Mouse (Mus musculus) heart, postnatal 0 days (tissue): ENCODE data around the gene Arid3a. TPM values are rescaled to one million over a fixed set of nuclear protein-coding genes. Genes with fewer than 3 reads are reported as not detected.

Source experiments
- ATAC-seq: fragments of 200-750 bp; cut with Nextera tagmentation; 2 replicates; pipeline ENCODE4 v1.8.0; 2017; ENCODE audit warnings: low read depth, moderate number of reproducible peaks, moderate library complexity; ENCODE audit not compliant: insufficient read depth
- DNase-seq: peaks from one replicate; pipeline ENCODE4 v3.0.0-alpha.2; 2016; ENCODE audit warnings: low spot score
- H3K27ac ChIP-seq: fragments of 300-500 bp; sonication (generic); 2 replicates; pipeline ENCODE4 v1.5.1; 2014; ENCODE audit warnings: low read depth, mild to moderate bottlenecking
- H3K27me3 ChIP-seq: fragments of 300-500 bp; sonication (generic); 2 replicates; pipeline ENCODE4 v1.6.1; 2014; ENCODE audit warnings: low read length, mixed read lengths; ENCODE audit not compliant: control insufficient read depth, insufficient read depth
- H3K36me3 ChIP-seq: fragments of 300-500 bp; sonication (generic); replicated peaks from 2 replicates; pipeline ENCODE4 v1.6.1; 2014; ENCODE audit warnings: low read length, mixed read lengths; ENCODE audit not compliant: control insufficient read depth, insufficient read depth
- H3K4me1 ChIP-seq: fragments of 300-500 bp; sonication (generic); 2 replicates; pipeline ENCODE4 v1.6.1; 2014; ENCODE audit warnings: antibody characterized with exemption; ENCODE audit not compliant: control insufficient read depth, insufficient read depth
- H3K4me2 ChIP-seq: fragments of 300-500 bp; sonication (generic); 2 replicates; pipeline ENCODE4 v1.6.1; 2014; ENCODE audit warnings: low read depth, mild to moderate bottlenecking, low read length, moderate library complexity
- H3K4me3 ChIP-seq: fragments of 300-500 bp; sonication (generic); 2 replicates; pipeline ENCODE4 v1.5.1; 2014; ENCODE audit warnings: low read depth, low read length
- H3K9ac ChIP-seq: fragments of 300-500 bp; sonication (generic); replicated peaks from 2 replicates; pipeline ENCODE4 v1.6.1; 2014; ENCODE audit warnings: low read depth, low read length, mixed read lengths
- H3K9me3 ChIP-seq: fragments of 300-500 bp; sonication (generic); replicated peaks from 2 replicates; pipeline ENCODE4 v1.6.1; 2016; ENCODE audit warnings: low read length; ENCODE audit not compliant: control insufficient read depth
- CTCF ChIP-seq: IDR thresholded peaks from 2 replicates; pipeline ENCODE4 v1.5.1; 2016; ENCODE audit warnings: antibody characterized with exemption, control low read depth, low read depth
- EP300 ChIP-seq: IDR thresholded peaks from 2 replicates; pipeline ENCODE4 v1.6.1; 2016; ENCODE audit warnings: antibody characterized with exemption, low read depth
- WGBS: fragments of 180-500 bp; shearing (Covaris S2); extraction: QIAGEN DNeasy Blood & Tissue Kit; methylation state at CpG from one replicate; pipeline ENCODE4 v1.1.7; 2014; 5-methylcytosine and 5-hydroxymethylcytosine counted together
- polyA plus RNA-seq: library from polyadenylated mRNA; unstranded; fragments of >200 nt; fragmentation: Nextera tagmentation; extraction: Ambion mirVana; gene quantifications from 2 replicates; pipeline ENCODE4 v1.2.1, GENCODE M21; 2015
- total RNA-seq: library from RNA; depleted of rRNA; stranded (reverse); fragments of >200 nt; gene quantifications from 2 replicates; pipeline ENCODE4 v1.2.3, GENCODE M21; 2014; ENCODE audit warnings: low replicate concordance; rRNA removed

Gene Arid3a
- total RNA-seq, result 5.3 and 5.6 TPM in 2 replicates
- polyA plus RNA-seq, result 0.65 and 0.77 TPM in 2 replicates

GRCm38 (mm10) chr10:79926491-79927323 is at the start of gene Arid3a:
Arid3a (plus strand) TSS chr10:79927043.
- Histone ChIP-seq H3K4me3 (peak within 1 kb of the TSS; percentile 88), H3K9me3 (no peaks in the 10 kb centered on the region), H3K36me3 (0 out of 2 replicates have a peak, but pooled peaks cover 7% of the 10 kb centered on the region), H3K27me3 (peaks cover 17% of the 10 kb centered on the region), H3K9ac (peak within 1 kb of the TSS; percentile 86), H3K4me2 (peak within 1 kb of the TSS; percentile 95), H3K4me1 (peaks cover 19% of the 10 kb centered on the region; the same call in 1 of the 2 replicates), H3K27ac (peak within 1 kb of the TSS; percentile 86)
- WGBS, result under 1% methylated on average over 63 of the region's 63 CpGs
- peak; percentile 89 for DNase-seq
- ATAC-seq, result peak; percentile 77
- TF ChIP-seq EP300 (no peak), CTCF (no peak)

- ATAC-seq (no peak), DNase-seq (no peak)
- H3K36me3 ChIP-seq, result no peaks in the 10 kb centered on the region
- H3K4me1 ChIP-seq, result 0 out of 2 replicates have a peak, but pooled peaks cover 5% of the 10 kb centered on the region
- no peak overlapping the region for H3K9ac ChIP-seq
- H3K9me3 ChIP-seq, result no peaks in the 10 kb centered on the region
- no peak overlapping the region for H3K4me2 ChIP-seq
- no peak for TF ChIP-seq EP300
- TF ChIP-seq CTCF, result no peak
- no peak overlapping the region for H3K4me3 ChIP-seq
- 59% methylated on average over 1 of the region's 1 CpGs for WGBS
- H3K27ac ChIP-seq, result no peak overlapping the region
- H3K27me3 ChIP-seq, result peaks cover 7% of the 10 kb centered on the region; the same call in 1 of the 2 replicates
These were observed 49.7 kb upstream of the Arid3a start for GRCm38 (mm10) chr10:79877174-79877573.

- H3K4me1 ChIP-seq, result 0 out of 2 replicates have a peak, but pooled peaks cover 8% of the 10 kb centered on the region
- H3K9me3 ChIP-seq, result no peaks in the 10 kb centered on the region
- no peak overlapping the region for H3K4me3 ChIP-seq
- TF ChIP-seq EP300 (no peak), CTCF (no peak)
- no peak overlapping the region for H3K9ac ChIP-seq
- no peak overlapping the region for H3K27ac ChIP-seq
- H3K27me3 ChIP-seq, result peaks cover 9% of the 10 kb centered on the region; the same call in 1 of the 2 replicates
- no peaks in the 10 kb centered on the region for H3K36me3 ChIP-seq
- no peak overlapping the region; the same call in 1 of the 2 replicates for H3K4me2 ChIP-seq
- 51% methylated on average over 12 of the region's 12 CpGs for WGBS
- ATAC-seq (no peak), DNase-seq (no peak)
These were observed 49.1 kb upstream of the Arid3a start for GRCm38 (mm10) chr10:79877757-79878156.

GRCm38 (mm10) chr10:79879527-79879926 is 47.3 kb upstream of the Arid3a start:
- no peak for ATAC-seq
- Histone ChIP-seq H3K9ac (no peak overlapping the region), H3K9me3 (no peaks in the 10 kb centered on the region), H3K27me3 (peaks cover 10% of the 10 kb centered on the region; the same call in 1 of the 2 replicates), H3K27ac (no peak overlapping the region), H3K4me1 (0 out of 2 replicates have a peak, but pooled peaks cover 11% of the 10 kb centered on the region), H3K4me3 (no peak overlapping the region), H3K4me2 (no peak overlapping the region), H3K36me3 (no peaks in the 10 kb centered on the region)
- 30% methylated on average over 3 of the region's 3 CpGs for WGBS
- TF ChIP-seq CTCF, result no peak
- TF ChIP-seq EP300, result no peak
- no peak for DNase-seq

GRCm38 (mm10) chr10:79880721-79881120 is 46.1 kb upstream of the Arid3a start:
- H3K27me3 ChIP-seq, result peaks cover 7% of the 10 kb centered on the region; the same call in 1 of the 2 replicates
- DNase-seq (no peak), ATAC-seq (no peak)
- WGBS, result 30% methylated on average over 9 of the region's 9 CpGs
- no peaks in the 10 kb centered on the region for H3K9me3 ChIP-seq
- H3K4me3 ChIP-seq, result no peak overlapping the region
- 0 out of 2 replicates have a peak, but pooled peaks cover 11% of the 10 kb centered on the region for H3K4me1 ChIP-seq
- H3K36me3 ChIP-seq, result no peaks in the 10 kb centered on the region
- no peak overlapping the region for H3K9ac ChIP-seq
- no peak overlapping the region for H3K4me2 ChIP-seq
- no peak overlapping the region for H3K27ac ChIP-seq
- TF ChIP-seq CTCF, result no peak
- no peak for TF ChIP-seq EP300
